Mouse (Mus musculus) limb, embryonic 10.5 days (tissue): ENCODE results near the gene Ptprh. TPM values are rescaled to one million over a fixed set of nuclear protein-coding genes. Genes with fewer than 3 reads are reported as not detected.
A peak's percentile ranks its signal among the peaks of the same experiment; 100 is the strongest.
"Not testable (repeated sequence)": the region's sequence is repeated elsewhere in the genome, so short reads cannot be mapped to it uniquely, and the experiment has no call there.

Source experiments
- DNase-seq: peaks from one replicate; pipeline ENCODE4 v3.0.0-alpha.2; 2017; ENCODE audit warnings: low spot score
- H3K27ac ChIP-seq: fragments of 300-500 bp; sonication (generic); 2 replicates; pipeline ENCODE4 v1.5.1; 2016; ENCODE audit warnings: mild to moderate bottlenecking
- H3K27me3 ChIP-seq: fragments of 300-500 bp; sonication (generic); 2 replicates; pipeline ENCODE4 v1.6.1; 2016; ENCODE audit warnings: low read depth, mild to moderate bottlenecking; ENCODE audit not compliant: poor library complexity, severe bottlenecking
- H3K36me3 ChIP-seq: fragments of 300-500 bp; sonication (generic); 2 replicates; pipeline ENCODE4 v1.6.1; 2016; ENCODE audit warnings: mild to moderate bottlenecking, moderate library complexity
- H3K4me1 ChIP-seq: fragments of 300-500 bp; sonication (generic); 2 replicates; pipeline ENCODE4 v1.6.1; 2016
- H3K4me3 ChIP-seq: fragments of 300-500 bp; sonication (generic); 2 replicates; pipeline ENCODE4 v1.5.1; 2016; ENCODE audit warnings: mild to moderate bottlenecking, moderate library complexity
- H3K9me3 ChIP-seq: fragments of 300-500 bp; sonication (generic); replicated peaks from 2 replicates; pipeline ENCODE4 v1.6.1; 2016; ENCODE audit warnings: mild to moderate bottlenecking
- WGBS: fragments of 180-500 bp; shearing (Covaris S2); methylation state at CpG from one replicate; pipeline ENCODE4 v1.1.7; 2016; 5-methylcytosine and 5-hydroxymethylcytosine counted together
- polyA plus RNA-seq: library from polyadenylated mRNA; unstranded; fragments of >200 nt; fragmentation: Nextera tagmentation; extraction: Ambion mirVana; gene quantifications from 2 replicates; pipeline ENCODE4 v1.2.1, GENCODE M21; 2016

Gene Ptprh
- polyA plus RNA-seq, 1 experiment from 2014 or later = not detected

- Histone ChIP-seq H3K4me1 (no peaks in the 10 kb centered on the region), H3K27ac (no peak overlapping the region), H3K4me3 (no peak overlapping the region), H3K9me3 (no peaks in the 10 kb centered on the region), H3K36me3 (peaks cover 31% of the 10 kb centered on the region), H3K27me3 (no peaks in the 10 kb centered on the region)
- 96% methylated on average over 2 of the region's 2 CpGs for WGBS
- DNase-seq = no peak
Observed at GRCm38 (mm10) chr7:4625928-4626327, 22.1 kb upstream of the Ptprh start.

GRCm38 (mm10) chr7:4624343-4624742 lies 20.5 kb upstream of the Ptprh start:
- no peaks in the 10 kb centered on the region for H3K9me3 ChIP-seq
- 33% methylated on average over 1 of the region's 1 CpGs for WGBS
- peaks cover 15% of the 10 kb centered on the region for H3K36me3 ChIP-seq
- no peak overlapping the region for H3K4me3 ChIP-seq
- DNase-seq = no peak
- H3K27ac ChIP-seq = no peak overlapping the region
- H3K27me3 ChIP-seq = no peaks in the 10 kb centered on the region
- H3K4me1 ChIP-seq = no peaks in the 10 kb centered on the region

GRCm38 (mm10) chr7:4623544-4624189 lies 19.8 kb upstream of the Ptprh start:
- DNase-seq = peak; percentile 47
- H3K27me3 ChIP-seq = no peaks in the 10 kb centered on the region
- H3K4me3 ChIP-seq = no peak overlapping the region
- H3K27ac ChIP-seq = no peak overlapping the region
- no peaks in the 10 kb centered on the region for H3K4me1 ChIP-seq
- 33% methylated on average over 4 of the region's 4 CpGs for WGBS
- peaks cover 8% of the 10 kb centered on the region for H3K36me3 ChIP-seq
- no peaks in the 10 kb centered on the region for H3K9me3 ChIP-seq

- no peaks in the 10 kb centered on the region for H3K9me3 ChIP-seq
- no peaks in the 10 kb centered on the region for H3K4me1 ChIP-seq
- DNase-seq = peak; percentile 79
- H3K4me3 ChIP-seq = no peak overlapping the region
- no peaks in the 10 kb centered on the region for H3K36me3 ChIP-seq
- WGBS = 32% methylated on average over 1 of the region's 1 CpGs
- H3K27ac ChIP-seq = no peak overlapping the region
- H3K27me3 ChIP-seq = no peaks in the 10 kb centered on the region
Observed at GRCm38 (mm10) chr7:4619979-4620378, 16.1 kb upstream of the Ptprh start.

GRCm38 (mm10) chr7:4613740-4614403 lies 10.0 kb upstream of the Ptprh start:
- Histone ChIP-seq H3K4me1 (peaks cover 7% of the 10 kb centered on the region), H3K4me3 (no peak overlapping the region), H3K9me3 (no peaks in the 10 kb centered on the region), H3K27me3 (no peaks in the 10 kb centered on the region), H3K36me3 (no peaks in the 10 kb centered on the region), H3K27ac (no peak overlapping the region)
- WGBS = 86% methylated on average over 14 of the region's 14 CpGs
- no peak for DNase-seq

GRCm38 (mm10) chr7:4612956-4613355 lies 9.1 kb upstream of the Ptprh start:
- 85% methylated on average over 1 of the region's 1 CpGs for WGBS
- no peak for DNase-seq
- Histone ChIP-seq H3K9me3 (no peaks in the 10 kb centered on the region), H3K27me3 (no peaks in the 10 kb centered on the region), H3K27ac (no peak overlapping the region), H3K36me3 (no peaks in the 10 kb centered on the region), H3K4me3 (no peak overlapping the region), H3K4me1 (peaks cover 7% of the 10 kb centered on the region)

- no peak overlapping the region for H3K27ac ChIP-seq
- H3K9me3 ChIP-seq = no peaks in the 10 kb centered on the region
- WGBS = 62% methylated on average over 8 of the region's 8 CpGs
- no peak overlapping the region for H3K4me3 ChIP-seq
- H3K36me3 ChIP-seq = no peaks in the 10 kb centered on the region
- H3K27me3 ChIP-seq = no peaks in the 10 kb centered on the region
- no peak for DNase-seq
- peaks cover 7% of the 10 kb centered on the region for H3K4me1 ChIP-seq
Observed at GRCm38 (mm10) chr7:4612386-4612785, 8.5 kb upstream of the Ptprh start.

- WGBS = 80% methylated on average over 12 of the region's 12 CpGs
- Histone ChIP-seq H3K4me1 (peaks cover 7% of the 10 kb centered on the region), H3K27me3 (no peaks in the 10 kb centered on the region), H3K4me3 (no peak overlapping the region), H3K9me3 (no peaks in the 10 kb centered on the region), H3K27ac (no peak overlapping the region), H3K36me3 (no peaks in the 10 kb centered on the region)
- DNase-seq = no peak
Observed at GRCm38 (mm10) chr7:4611921-4612341, 8.1 kb upstream of the Ptprh start.

- H3K27me3 ChIP-seq = no peaks in the 10 kb centered on the region
- peaks cover 7% of the 10 kb centered on the region for H3K4me1 ChIP-seq
- no peaks in the 10 kb centered on the region for H3K36me3 ChIP-seq
- no peaks in the 10 kb centered on the region for H3K9me3 ChIP-seq
- DNase-seq = no peak
- H3K27ac ChIP-seq = no peak overlapping the region
- WGBS = 87% methylated on average over 12 of the region's 12 CpGs
- H3K4me3 ChIP-seq = no peak overlapping the region
Observed at GRCm38 (mm10) chr7:4611511-4611910, 7.7 kb upstream of the Ptprh start.

- 70% methylated on average over 5 of the region's 5 CpGs for WGBS
- no peaks in the 10 kb centered on the region for H3K36me3 ChIP-seq
- H3K9me3 ChIP-seq = no peaks in the 10 kb centered on the region
- no peak overlapping the region for H3K4me3 ChIP-seq
- no peak overlapping the region for H3K27ac ChIP-seq
- DNase-seq = no peak
- no peaks in the 10 kb centered on the region for H3K27me3 ChIP-seq
- H3K4me1 ChIP-seq = peaks cover 7% of the 10 kb centered on the region
Observed at GRCm38 (mm10) chr7:4608002-4608401, 4.2 kb upstream of the Ptprh start.

- H3K27me3 ChIP-seq = no peaks in the 10 kb centered on the region
- WGBS = 89% methylated on average over 6 of the region's 6 CpGs
- H3K9me3 ChIP-seq = no peaks in the 10 kb centered on the region
- DNase-seq = no peak
- H3K4me1 ChIP-seq = no peaks in the 10 kb centered on the region
- no peak overlapping the region for H3K4me3 ChIP-seq
- H3K27ac ChIP-seq = no peak overlapping the region
- no peaks in the 10 kb centered on the region for H3K36me3 ChIP-seq
Observed at GRCm38 (mm10) chr7:4602969-4603368, 872 bp downstream of the Ptprh start.

GRCm38 (mm10) chr7:4597046-4597445 lies 6.8 kb downstream of the Ptprh start:
- H3K4me1 ChIP-seq, DNase-seq, H3K9me3 ChIP-seq, H3K36me3 ChIP-seq, H3K27ac ChIP-seq, H3K4me3 ChIP-seq, H3K27me3 ChIP-seq: not testable (repeated sequence)
- WGBS = 75% methylated on average over 4 of the region's 4 CpGs

GRCm38 (mm10) chr7:4581481-4581880 lies 22.4 kb downstream of the Ptprh start:
- not testable (repeated sequence) for H3K4me1 ChIP-seq, H3K9me3 ChIP-seq, DNase-seq, H3K27me3 ChIP-seq, H3K27ac ChIP-seq, H3K4me3 ChIP-seq, H3K36me3 ChIP-seq
- 80% methylated on average over 3 of the region's 3 CpGs for WGBS
